Mouse (Mus musculus) heart, embryonic 12.5 days (tissue): Measurements from ENCODE around the gene Ctsh. TPM values are rescaled to one million over a fixed set of nuclear protein-coding genes. Genes with fewer than 3 reads are reported as not detected.
"Not testable (repeated sequence)": the region's sequence is repeated elsewhere in the genome, so short reads cannot be mapped to it uniquely, and the experiment has no call there.

Experiments used
- ATAC-seq: fragments of 200-750 bp; cut with Nextera tagmentation; 2 replicates; pipeline ENCODE4 v1.8.0; 2017; ENCODE audit warnings: moderate TSS enrichment, moderate library complexity; ENCODE audit not compliant: insufficient number of reproducible peaks, low FRiP score
- H3K27ac ChIP-seq: fragments of 300-500 bp; sonication (generic); 2 replicates; pipeline ENCODE4 v1.5.1; 2016; ENCODE audit warnings: mild to moderate bottlenecking, moderate library complexity; ENCODE audit not compliant: poor library complexity, severe bottlenecking
- H3K27me3 ChIP-seq: fragments of 300-500 bp; sonication (generic); replicated peaks from 2 replicates; pipeline ENCODE4 v1.6.1; 2016; ENCODE audit warnings: mild to moderate bottlenecking, moderate library complexity
- H3K36me3 ChIP-seq: fragments of 300-500 bp; sonication (generic); 2 replicates; pipeline ENCODE4 v1.6.1; 2016; ENCODE audit warnings: mild to moderate bottlenecking, moderate library complexity
- H3K4me1 ChIP-seq: fragments of 300-500 bp; sonication (generic); replicated peaks from 2 replicates; pipeline ENCODE4 v1.6.1; 2016; ENCODE audit warnings: mild to moderate bottlenecking
- H3K4me2 ChIP-seq: fragments of 300-500 bp; sonication (generic); 2 replicates; pipeline ENCODE4 v1.6.1; 2016; ENCODE audit warnings: mild to moderate bottlenecking, moderate library complexity
- H3K4me3 ChIP-seq: fragments of 300-500 bp; sonication (generic); 2 replicates; pipeline ENCODE4 v1.5.1; 2016; ENCODE audit warnings: mild to moderate bottlenecking
- H3K9ac ChIP-seq: fragments of 300-500 bp; sonication (generic); 2 replicates; pipeline ENCODE4 v1.6.1; 2016; ENCODE audit warnings: mild to moderate bottlenecking, moderate library complexity
- H3K9me3 ChIP-seq: fragments of 300-500 bp; sonication (generic); replicated peaks from 2 replicates; pipeline ENCODE4 v1.6.1; 2016; ENCODE audit warnings: mild to moderate bottlenecking, moderate library complexity
- WGBS: fragments of 180-500 bp; shearing (Covaris S2); methylation state at CpG from one replicate; pipeline ENCODE4 v1.1.7; 2016; 5-methylcytosine and 5-hydroxymethylcytosine counted together
- polyA plus RNA-seq: library from polyadenylated mRNA; unstranded; fragments of >200 nt; fragmentation: Nextera tagmentation; extraction: Ambion mirVana; gene quantifications from 2 replicates; pipeline ENCODE4 v1.2.1, GENCODE M21; 2016

Ctsh gene
- polyA plus RNA-seq, 1 experiment from 2014 or later: 39.3 TPM

GRCm38 (mm10) chr9:90056716-90057115 lies 2.8 kb downstream of the Ctsh start:
- H3K27ac ChIP-seq: no peak overlapping the region
- no peaks in the 10 kb centered on the region for H3K36me3 ChIP-seq
- H3K9me3 ChIP-seq: no peaks in the 10 kb centered on the region
- ATAC-seq: no peak
- no peaks in the 10 kb centered on the region for H3K27me3 ChIP-seq
- WGBS: 75% methylated on average over 2 of the region's 2 CpGs
- H3K4me1 ChIP-seq: 0 out of 2 replicates have a peak, but pooled peaks cover 3% of the 10 kb centered on the region
- H3K4me2 ChIP-seq: no peak overlapping the region
- no peak overlapping the region for H3K4me3 ChIP-seq
- no peak overlapping the region for H3K9ac ChIP-seq

- no peaks in the 10 kb centered on the region for H3K9me3 ChIP-seq
- WGBS: 80% methylated on average over 9 of the region's 9 CpGs
- no peak overlapping the region for H3K9ac ChIP-seq
- H3K4me2 ChIP-seq: no peak overlapping the region
- no peak overlapping the region for H3K27ac ChIP-seq
- ATAC-seq: no peak
- 0 out of 2 replicates have a peak, but pooled peaks cover 3% of the 10 kb centered on the region for H3K4me1 ChIP-seq
- no peaks in the 10 kb centered on the region for H3K27me3 ChIP-seq
- H3K4me3 ChIP-seq: no peak overlapping the region
- H3K36me3 ChIP-seq: no peaks in the 10 kb centered on the region
These were observed 6.0 kb downstream of the Ctsh start for GRCm38 (mm10) chr9:90059828-90060573.

GRCm38 (mm10) chr9:90060574-90060875 lies 6.6 kb downstream of the Ctsh start:
- 0 out of 2 replicates have a peak, but pooled peaks cover 4% of the 10 kb centered on the region for H3K36me3 ChIP-seq
- H3K4me1 ChIP-seq: 0 out of 2 replicates have a peak, but pooled peaks cover 3% of the 10 kb centered on the region
- no peak for ATAC-seq
- no peaks in the 10 kb centered on the region for H3K9me3 ChIP-seq
- H3K9ac ChIP-seq: no peak overlapping the region
- H3K4me3 ChIP-seq: no peak overlapping the region
- no peak overlapping the region for H3K4me2 ChIP-seq
- 79% methylated on average over 2 of the region's 2 CpGs for WGBS
- no peak overlapping the region for H3K27ac ChIP-seq
- H3K27me3 ChIP-seq: no peaks in the 10 kb centered on the region

- 89% methylated on average over 5 of the region's 5 CpGs for WGBS
- not testable (repeated sequence) for ATAC-seq, H3K36me3 ChIP-seq, H3K27ac ChIP-seq, H3K9ac ChIP-seq, H3K4me2 ChIP-seq, H3K4me3 ChIP-seq, H3K9me3 ChIP-seq, H3K4me1 ChIP-seq, H3K27me3 ChIP-seq
These were observed 7.0 kb downstream of the Ctsh start for GRCm38 (mm10) chr9:90060932-90061331.

- Histone ChIP-seq H3K4me3 (no peak overlapping the region), H3K27me3 (no peaks in the 10 kb centered on the region), H3K4me1 (no peaks in the 10 kb centered on the region; the same call in 1 of the 2 replicates), H3K36me3 (0 out of 2 replicates have a peak, but pooled peaks cover 5% of the 10 kb centered on the region), H3K27ac (no peak overlapping the region), H3K4me2 (no peak overlapping the region), H3K9ac (no peak overlapping the region), H3K9me3 (no peaks in the 10 kb centered on the region)
- 62% methylated on average over 2 of the region's 2 CpGs for WGBS
- ATAC-seq: no peak
These were observed 13.4 kb downstream of the Ctsh start for GRCm38 (mm10) chr9:90067341-90067740.

GRCm38 (mm10) chr9:90068786-90069185 lies 14.8 kb downstream of the Ctsh start:
- Histone ChIP-seq H3K27me3 (no peaks in the 10 kb centered on the region), H3K4me1 (no peaks in the 10 kb centered on the region; the same call in 1 of the 2 replicates), H3K4me3 (no peak overlapping the region), H3K27ac (no peak overlapping the region), H3K4me2 (no peak overlapping the region), H3K9me3 (no peaks in the 10 kb centered on the region), H3K9ac (no peak overlapping the region), H3K36me3 (0 out of 2 replicates have a peak, but pooled peaks cover 5% of the 10 kb centered on the region)
- ATAC-seq: no peak
- 73% methylated on average over 6 of the region's 6 CpGs for WGBS

- Histone ChIP-seq H3K4me1 (no peaks in the 10 kb centered on the region; the same call in 1 of the 2 replicates), H3K27ac (no peak overlapping the region), H3K36me3 (0 out of 2 replicates have a peak, but pooled peaks cover 5% of the 10 kb centered on the region), H3K9ac (no peak overlapping the region), H3K27me3 (no peaks in the 10 kb centered on the region), H3K4me2 (no peak overlapping the region), H3K9me3 (no peaks in the 10 kb centered on the region), H3K4me3 (no peak overlapping the region)
- WGBS: 67% methylated on average over 7 of the region's 7 CpGs
- no peak for ATAC-seq
These were observed 15.5 kb downstream of the Ctsh start for GRCm38 (mm10) chr9:90069485-90069884.

- H3K27me3 ChIP-seq: no peaks in the 10 kb centered on the region
- no peak overlapping the region for H3K9ac ChIP-seq
- H3K4me2 ChIP-seq: no peak overlapping the region
- H3K27ac ChIP-seq: no peak overlapping the region
- H3K9me3 ChIP-seq: no peaks in the 10 kb centered on the region
- no peak for ATAC-seq
- H3K36me3 ChIP-seq: 0 out of 2 replicates have a peak, but pooled peaks cover 5% of the 10 kb centered on the region
- H3K4me3 ChIP-seq: no peak overlapping the region
- no peaks in the 10 kb centered on the region; the same call in 1 of the 2 replicates for H3K4me1 ChIP-seq
- WGBS: 68% methylated on average over 7 of the region's 7 CpGs
These were observed 16.2 kb downstream of the Ctsh start for GRCm38 (mm10) chr9:90070174-90070573.

- no peak overlapping the region for H3K9ac ChIP-seq
- no peak for ATAC-seq
- WGBS: 52% methylated on average over 4 of the region's 4 CpGs
- no peak overlapping the region for H3K4me3 ChIP-seq
- H3K27ac ChIP-seq: no peak overlapping the region
- H3K36me3 ChIP-seq: no peaks in the 10 kb centered on the region
- H3K9me3 ChIP-seq: no peaks in the 10 kb centered on the region
- H3K4me2 ChIP-seq: no peak overlapping the region
- H3K27me3 ChIP-seq: no peaks in the 10 kb centered on the region
- H3K4me1 ChIP-seq: no peaks in the 10 kb centered on the region
These were observed 21.4 kb downstream of the Ctsh start for GRCm38 (mm10) chr9:90075336-90075735.

GRCm38 (mm10) chr9:90076131-90076530 lies 22.2 kb downstream of the Ctsh start:
- Histone ChIP-seq H3K4me1 (no peaks in the 10 kb centered on the region), H3K9ac (no peak overlapping the region), H3K4me3 (no peak overlapping the region), H3K9me3 (no peaks in the 10 kb centered on the region), H3K36me3 (no peaks in the 10 kb centered on the region), H3K27ac (no peak overlapping the region), H3K27me3 (no peaks in the 10 kb centered on the region), H3K4me2 (no peak overlapping the region)
- no peak for ATAC-seq
- WGBS: 77% methylated on average over 5 of the region's 5 CpGs

GRCm38 (mm10) chr9:90076849-90077461 lies 23.0 kb downstream of the Ctsh start:
- H3K27ac ChIP-seq: no peak overlapping the region
- no peaks in the 10 kb centered on the region for H3K36me3 ChIP-seq
- H3K9me3 ChIP-seq: no peaks in the 10 kb centered on the region
- H3K27me3 ChIP-seq: no peaks in the 10 kb centered on the region
- no peaks in the 10 kb centered on the region for H3K4me1 ChIP-seq
- WGBS: 63% methylated on average over 8 of the region's 8 CpGs
- no peak overlapping the region for H3K4me3 ChIP-seq
- no peak overlapping the region for H3K4me2 ChIP-seq
- no peak overlapping the region for H3K9ac ChIP-seq
- ATAC-seq: no peak
